Mouse (Mus musculus) forebrain, embryonic 12.5 days (tissue): ENCODE results near the gene Zfp112. TPM values are rescaled to one million over a fixed set of nuclear protein-coding genes. Genes with fewer than 3 reads are reported as not detected.
"Not testable (repeated sequence)": the region's sequence is repeated elsewhere in the genome, so short reads cannot be mapped to it uniquely, and the experiment has no call there.

Source experiments
- ATAC-seq: fragments of 200-750 bp; cut with Nextera tagmentation; 2 replicates; pipeline ENCODE4 v1.8.0; 2017; ENCODE audit warnings: moderate TSS enrichment; ENCODE audit not compliant: low FRiP score
- H3K27ac ChIP-seq: fragments of 300-500 bp; sonication (generic); 2 replicates; pipeline ENCODE4 v1.5.1; 2016; ENCODE audit warnings: mild to moderate bottlenecking
- H3K27me3 ChIP-seq: fragments of 300-500 bp; sonication (generic); 2 replicates; pipeline ENCODE4 v1.6.1; 2016; ENCODE audit warnings: mild to moderate bottlenecking
- H3K36me3 ChIP-seq: fragments of 300-500 bp; sonication (generic); replicated peaks from 2 replicates; pipeline ENCODE4 v1.6.1; 2016; ENCODE audit warnings: mild to moderate bottlenecking
- H3K4me1 ChIP-seq: fragments of 300-500 bp; sonication (generic); 2 replicates; pipeline ENCODE4 v1.6.1; 2016
- H3K4me2 ChIP-seq: fragments of 300-500 bp; sonication (generic); 2 replicates; pipeline ENCODE4 v1.6.1; 2016; ENCODE audit warnings: mild to moderate bottlenecking, moderate library complexity
- H3K4me3 ChIP-seq: fragments of 300-500 bp; sonication (generic); replicated peaks from 2 replicates; pipeline ENCODE4 v1.5.1; 2016; ENCODE audit warnings: mild to moderate bottlenecking
- H3K9ac ChIP-seq: fragments of 300-500 bp; sonication (generic); 2 replicates; pipeline ENCODE4 v1.6.1; 2016; ENCODE audit warnings: mild to moderate bottlenecking
- H3K9me3 ChIP-seq: fragments of 300-500 bp; sonication (generic); 2 replicates; pipeline ENCODE4 v1.6.1; 2016
- WGBS: fragments of 180-500 bp; shearing (Covaris S2); methylation state at CpG from one replicate; pipeline ENCODE4 v1.1.7; 2016; 5-methylcytosine and 5-hydroxymethylcytosine counted together
- polyA plus RNA-seq: library from polyadenylated mRNA; unstranded; fragments of >200 nt; fragmentation: Nextera tagmentation; extraction: Ambion mirVana; gene quantifications from 2 replicates; pipeline ENCODE4 v1.2.1, GENCODE M21; 2016

Gene Zfp112
- 7.3 and 7.7 TPM in 2 replicates for polyA plus RNA-seq

DNA sequence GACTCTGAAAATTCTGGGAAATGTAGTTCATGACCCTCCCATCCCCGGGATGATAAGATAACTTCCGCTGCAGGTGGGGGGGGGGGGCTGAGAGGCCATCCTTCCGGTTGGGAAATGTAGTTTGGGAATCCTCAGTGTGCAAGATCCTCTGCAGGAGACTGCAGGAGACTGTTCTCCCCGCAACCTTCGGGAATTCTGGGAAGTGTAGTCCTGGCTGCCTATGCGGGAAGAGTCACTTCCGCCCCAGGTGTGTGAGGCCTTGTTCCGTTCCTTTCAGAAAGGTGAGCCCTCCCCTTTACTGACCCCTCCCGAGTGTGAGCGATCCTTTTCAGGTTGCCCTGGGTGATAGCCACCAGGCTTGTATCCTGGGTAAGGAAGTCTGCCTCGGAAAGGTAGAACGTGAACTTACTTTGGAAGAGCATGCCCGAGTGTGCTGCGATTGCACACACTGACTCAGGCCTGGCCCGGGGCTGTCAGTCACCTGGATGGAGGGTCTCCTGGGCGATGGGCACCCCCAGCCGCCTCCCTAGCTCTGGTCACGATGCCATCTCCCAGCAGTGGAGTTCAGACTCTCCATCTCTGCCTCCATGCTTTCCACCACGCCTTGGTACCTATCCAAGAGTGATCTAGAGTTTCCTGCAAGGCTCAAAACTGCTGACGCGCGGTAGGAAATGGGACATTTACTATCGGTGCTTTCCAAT is at the start of gene Zfp112:
Gene Zfp112 (plus strand): TSS at position 159 of the 701 bp plus-strand sequence.
- Histone ChIP-seq H3K9me3 (peaks cover 27% of the 10 kb centered on the region), H3K4me2 (peak within 1 kb of the TSS; percentile 78), H3K9ac (peak within 1 kb of the TSS; percentile 68), H3K27ac (peak within 1 kb of the TSS; percentile 42; the same call in 1 of the 2 replicates), H3K4me3 (peak within 1 kb of the TSS; percentile 62), H3K36me3 (peaks cover 26% of the 10 kb centered on the region), H3K27me3 (no peaks in the 10 kb centered on the region), H3K4me1 (peaks cover 7% of the 10 kb centered on the region)
- 2% methylated on average over 23 of the region's 23 CpGs for WGBS
- ATAC-seq = peak; percentile 97

DNA sequence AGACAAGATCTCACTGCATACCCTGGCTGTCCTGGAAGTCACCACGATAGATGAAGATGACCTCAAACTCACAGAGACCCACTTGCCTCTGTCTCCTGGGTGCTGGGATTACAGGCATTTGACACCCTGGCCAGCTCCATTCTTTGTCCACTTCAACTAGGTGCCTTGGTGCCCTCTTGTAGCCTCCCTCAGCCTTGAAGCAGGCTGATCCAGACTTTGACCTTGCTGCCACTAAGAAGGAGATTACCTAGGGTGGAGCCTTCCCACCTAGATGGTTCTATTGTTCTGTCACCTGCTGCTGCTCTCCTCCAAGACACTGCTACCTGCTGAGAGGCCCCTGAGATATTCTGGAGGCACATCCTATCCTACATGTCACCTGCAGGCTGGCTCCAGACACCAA is 37.7 kb upstream of the Zfp112 start:
- not testable (repeated sequence) for H3K4me2 ChIP-seq, H3K27me3 ChIP-seq, H3K9me3 ChIP-seq, H3K36me3 ChIP-seq, ATAC-seq, H3K4me3 ChIP-seq, H3K9ac ChIP-seq, H3K4me1 ChIP-seq, H3K27ac ChIP-seq
- WGBS = 44% methylated on average over 1 of the region's 1 CpGs

DNA sequence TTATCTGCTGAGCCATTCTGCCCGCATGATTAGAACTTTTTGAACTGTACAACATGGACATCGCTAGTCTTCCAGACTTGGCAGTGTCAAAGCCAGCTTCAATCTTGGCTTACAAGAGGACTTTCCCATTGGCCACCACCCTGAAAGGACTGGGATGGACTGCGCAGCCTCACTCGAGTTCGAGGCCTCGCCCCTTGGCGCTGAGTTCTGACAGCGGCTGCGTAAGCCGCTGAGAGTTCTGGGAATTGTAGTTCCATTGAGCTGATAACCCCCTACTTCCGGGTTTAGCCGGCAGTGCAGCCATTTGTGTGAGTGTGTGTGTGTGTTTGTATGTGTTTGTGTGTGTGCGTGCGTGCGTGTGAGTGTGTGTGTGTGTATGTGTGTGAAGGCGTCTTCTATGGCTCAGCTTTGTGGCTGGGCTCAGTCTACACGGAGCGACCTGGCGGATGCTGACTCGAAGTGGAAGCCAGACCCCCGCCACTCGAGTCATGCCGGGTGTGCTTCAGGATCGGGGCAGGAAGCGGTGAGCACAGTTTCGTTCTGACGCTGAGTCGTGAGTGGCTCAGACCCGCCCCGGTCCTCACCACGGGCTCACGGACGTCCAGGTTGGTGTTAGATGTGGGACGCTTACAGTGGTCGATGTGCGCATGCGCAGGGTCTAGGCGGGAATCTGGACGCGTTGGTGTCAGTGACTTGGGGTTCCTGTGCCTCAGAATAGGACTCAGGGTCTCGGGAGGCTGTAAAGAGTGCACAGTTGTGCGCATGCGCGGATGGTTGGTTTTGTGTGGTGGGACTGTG is 30.3 kb upstream of the Zfp112 start, which contains the start of gene Zfp180:
Gene Zfp180 (plus strand): TSS at position 291 of the 798 bp plus-strand sequence.
- Histone ChIP-seq H3K9me3 (peaks cover 16% of the 10 kb centered on the region; the same call in 1 of the 2 replicates), H3K4me3 (peak within 1 kb of the TSS; percentile 71), H3K27me3 (no peaks in the 10 kb centered on the region), H3K4me1 (peaks cover 17% of the 10 kb centered on the region), H3K27ac (peak within 1 kb of the TSS; percentile 90), H3K4me2 (peak within 1 kb of the TSS; percentile 82), H3K9ac (peak within 1 kb of the TSS; percentile 64), H3K36me3 (peaks cover 19% of the 10 kb centered on the region)
- ATAC-seq = peak; percentile 96
- WGBS = 14% methylated on average over 44 of the region's 44 CpGs

DNA sequence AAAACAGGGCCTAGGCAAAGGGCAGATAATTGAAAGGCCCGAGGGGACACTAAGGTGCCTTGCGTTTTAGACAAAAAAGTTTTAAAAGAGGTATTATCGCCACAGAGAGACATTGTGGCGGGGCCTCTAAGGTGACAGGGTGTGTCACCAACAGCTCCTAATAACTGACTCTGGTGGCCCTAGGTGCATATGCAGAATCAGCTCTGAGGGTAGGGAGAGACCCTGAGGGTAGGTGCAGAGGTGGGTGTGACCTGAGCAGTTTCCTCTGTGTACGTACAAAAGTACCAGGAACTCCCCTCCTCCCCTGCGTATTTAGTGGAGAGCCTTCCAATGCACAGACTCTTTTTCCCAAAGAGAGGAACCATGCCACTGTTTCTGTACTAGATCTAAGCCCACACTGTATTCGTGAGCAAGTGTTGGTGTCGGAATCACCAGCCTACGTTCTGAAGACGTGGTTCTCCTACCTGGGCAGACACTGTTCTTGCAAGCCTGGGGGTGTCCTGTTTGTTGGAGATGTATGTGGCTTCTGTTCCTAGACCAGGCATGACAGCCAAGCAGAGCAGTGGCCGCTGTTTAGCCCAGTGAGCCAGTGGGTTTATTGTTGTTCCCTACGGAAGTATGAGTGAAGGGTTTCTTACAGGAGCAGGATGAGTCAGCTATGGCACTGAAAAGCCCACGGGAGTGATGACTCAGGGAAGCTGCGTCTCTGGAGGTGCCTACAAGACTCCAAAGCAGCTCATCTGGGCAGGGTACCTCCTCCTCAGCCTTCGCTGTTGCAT is 29.5 kb upstream of the Zfp112 start:
- Histone ChIP-seq H3K36me3 (peaks cover 27% of the 10 kb centered on the region), H3K27ac (peak overlapping the region; percentile 90), H3K27me3 (no peaks in the 10 kb centered on the region), H3K9me3 (peaks cover 19% of the 10 kb centered on the region), H3K4me1 (peaks cover 17% of the 10 kb centered on the region), H3K9ac (peak overlapping the region; percentile 64), H3K4me3 (peak overlapping the region; percentile 71), H3K4me2 (peak overlapping the region; percentile 82)
- WGBS = 61% methylated on average over 15 of the region's 15 CpGs
- peak; percentile 31 for ATAC-seq

DNA sequence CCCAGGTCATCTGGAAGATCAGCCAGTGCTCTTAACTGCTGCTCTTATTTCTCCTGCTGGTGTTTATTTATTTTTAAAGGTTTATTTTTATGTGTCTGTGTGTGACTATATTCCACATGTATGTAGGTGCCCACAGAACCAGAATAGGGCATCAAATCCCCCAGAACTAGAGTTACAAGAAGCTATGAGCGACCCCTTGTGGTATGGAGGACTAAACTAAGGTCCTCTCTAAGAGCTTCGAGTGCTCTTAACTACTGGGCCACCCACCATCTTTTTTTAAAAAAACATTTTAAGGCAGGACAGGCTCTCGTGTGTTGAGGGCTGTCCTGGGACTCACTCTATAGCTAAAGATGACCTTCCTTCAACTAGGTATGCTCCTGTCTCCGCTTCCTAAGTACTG is 25.2 kb upstream of the Zfp112 start:
- peaks cover 45% of the 10 kb centered on the region for H3K36me3 ChIP-seq

DNA sequence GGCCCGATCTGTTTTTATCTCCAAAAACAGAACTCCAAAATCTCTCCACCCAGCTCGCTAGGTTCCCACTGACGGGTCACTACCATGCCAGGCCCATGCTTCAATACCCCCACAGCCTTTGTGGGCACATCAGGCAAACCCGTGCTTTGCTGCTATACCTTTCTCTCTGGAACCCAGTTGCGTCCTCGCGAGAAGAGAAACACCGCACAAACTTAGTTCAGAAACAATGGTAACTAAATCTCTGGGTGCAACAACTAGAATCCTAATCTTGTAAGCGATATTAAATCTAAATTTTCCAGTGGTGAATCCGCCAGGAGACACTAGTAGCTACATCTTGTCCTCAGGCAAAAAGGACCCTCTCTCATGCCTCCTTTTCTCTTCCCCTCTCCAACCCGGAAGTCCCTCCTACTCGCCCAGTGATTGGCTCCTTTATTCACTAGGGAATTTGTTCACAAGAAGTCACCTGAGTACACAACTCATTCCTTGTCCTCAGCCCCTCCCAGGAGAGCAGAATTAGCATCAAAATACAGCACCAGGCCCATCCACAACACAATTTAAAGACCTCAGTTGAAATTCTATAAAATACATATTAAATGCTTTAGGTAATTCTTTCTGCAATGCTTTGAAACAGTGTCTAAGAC is 24.5 kb upstream of the Zfp112 start:
- no peak for ATAC-seq
- Histone ChIP-seq H3K9ac (no peak overlapping the region), H3K4me1 (peaks cover 10% of the 10 kb centered on the region), H3K4me2 (no peak overlapping the region), H3K36me3 (peaks cover 48% of the 10 kb centered on the region), H3K27me3 (no peaks in the 10 kb centered on the region), H3K9me3 (peaks cover 26% of the 10 kb centered on the region), H3K4me3 (no peak overlapping the region), H3K27ac (no peak overlapping the region)
- 95% methylated on average over 12 of the region's 12 CpGs for WGBS

More for the DNA sequence above, 25.2 kb upstream of the Zfp112 start:
- H3K9me3 ChIP-seq = peaks cover 25% of the 10 kb centered on the region
- no peak overlapping the region for H3K9ac ChIP-seq
- H3K4me2 ChIP-seq = no peak overlapping the region
- WGBS = 95% methylated on average over 4 of the region's 4 CpGs
- H3K4me1 ChIP-seq = peaks cover 14% of the 10 kb centered on the region
- no peaks in the 10 kb centered on the region for H3K27me3 ChIP-seq
- no peak for ATAC-seq
- H3K4me3 ChIP-seq = no peak overlapping the region
- H3K27ac ChIP-seq = no peak overlapping the region

DNA sequence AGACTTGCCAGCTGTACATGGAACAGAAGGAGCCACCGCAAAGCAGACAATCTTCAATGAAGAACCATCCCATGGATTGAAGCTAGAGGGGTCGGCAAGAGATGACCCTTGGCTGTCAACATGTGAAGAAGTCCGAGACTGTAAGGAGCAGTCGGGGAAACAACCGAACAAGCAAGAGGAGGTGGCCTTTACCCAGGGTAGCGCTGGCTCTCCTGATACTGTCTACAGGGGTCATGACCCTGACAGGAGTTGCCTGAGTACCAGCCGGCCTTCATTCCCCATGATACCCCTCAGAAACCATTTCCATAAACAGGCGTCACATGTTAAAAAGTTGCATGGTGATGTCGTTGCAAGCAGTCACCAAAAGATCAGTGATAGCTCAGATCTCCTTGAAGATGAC is 7.7 kb upstream of the Zfp112 start:
- no peaks in the 10 kb centered on the region for H3K27me3 ChIP-seq
- peaks cover 100% of the 10 kb centered on the region for H3K36me3 ChIP-seq
- H3K9me3 ChIP-seq = peaks cover 96% of the 10 kb centered on the region
- 94% methylated on average over 9 of the region's 9 CpGs for WGBS
- no peaks in the 10 kb centered on the region for H3K4me1 ChIP-seq
- ATAC-seq = no peak; the same call in 1 of the 2 replicates
- H3K27ac ChIP-seq = no peak overlapping the region
- no peak overlapping the region for H3K4me2 ChIP-seq
- no peak overlapping the region for H3K4me3 ChIP-seq
- H3K9ac ChIP-seq = no peak overlapping the region

DNA sequence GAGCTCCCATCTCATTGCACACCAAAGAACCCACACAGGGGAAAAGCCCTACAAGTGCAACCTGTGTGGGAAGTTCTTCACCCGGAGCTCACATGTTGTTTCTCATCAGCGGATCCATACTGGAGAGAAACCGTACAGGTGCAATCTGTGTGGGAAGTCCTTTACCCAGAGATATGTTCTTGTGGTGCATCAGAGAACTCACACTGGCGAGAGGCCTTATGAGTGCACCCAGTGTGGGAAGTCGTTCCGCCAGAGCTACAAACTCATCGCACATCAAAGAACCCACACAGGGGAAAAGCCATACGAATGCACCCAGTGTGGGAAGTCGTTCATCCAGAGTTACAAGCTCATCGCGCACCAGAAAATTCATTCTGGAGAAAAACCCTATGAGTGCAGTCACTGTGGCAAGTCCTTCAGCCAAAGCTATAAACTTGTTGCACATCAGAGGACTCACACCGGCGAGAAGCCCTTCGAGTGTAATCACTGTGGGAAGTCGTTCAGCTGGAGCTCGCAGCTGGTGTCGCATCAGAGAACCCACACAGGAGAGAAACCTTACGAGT is 6.9 kb upstream of the Zfp112 start:
- Histone ChIP-seq H3K27me3 (no peaks in the 10 kb centered on the region), H3K4me1 (no peaks in the 10 kb centered on the region), H3K36me3 (peaks cover 96% of the 10 kb centered on the region), H3K9ac (no peak overlapping the region), H3K9me3 (peaks cover 96% of the 10 kb centered on the region), H3K4me3 (no peak overlapping the region), H3K4me2 (no peak overlapping the region), H3K27ac (no peak overlapping the region)
- ATAC-seq = no peak
- 94% methylated on average over 18 of the region's 18 CpGs for WGBS

DNA sequence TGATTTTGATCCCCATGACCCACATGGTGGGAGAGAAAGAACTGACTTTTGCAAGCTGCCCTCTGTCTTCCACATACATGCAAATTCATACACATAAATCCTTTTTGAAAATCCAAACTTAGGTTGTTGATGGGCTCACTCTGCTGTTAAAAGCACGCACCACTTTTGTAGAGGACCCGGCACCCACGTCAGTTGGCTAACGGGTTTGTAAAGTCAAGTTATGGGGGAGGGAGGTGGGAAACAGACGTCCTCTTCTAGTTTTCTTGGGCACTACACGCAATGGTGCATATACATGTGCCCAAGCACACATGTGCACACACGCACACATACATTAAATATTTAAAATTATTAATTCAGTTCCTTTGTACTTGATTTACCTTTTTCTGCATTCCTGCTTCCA is 1.3 kb upstream of the Zfp112 start:
- no peak overlapping the region for H3K4me3 ChIP-seq
- no peak overlapping the region for H3K4me2 ChIP-seq
- H3K9me3 ChIP-seq = peaks cover 41% of the 10 kb centered on the region
- no peak overlapping the region for H3K9ac ChIP-seq
- no peak overlapping the region for H3K27ac ChIP-seq
- H3K4me1 ChIP-seq = peaks cover 7% of the 10 kb centered on the region
- 97% methylated on average over 7 of the region's 7 CpGs for WGBS
- H3K27me3 ChIP-seq = no peaks in the 10 kb centered on the region
- ATAC-seq = no peak
- H3K36me3 ChIP-seq = peaks cover 40% of the 10 kb centered on the region

DNA sequence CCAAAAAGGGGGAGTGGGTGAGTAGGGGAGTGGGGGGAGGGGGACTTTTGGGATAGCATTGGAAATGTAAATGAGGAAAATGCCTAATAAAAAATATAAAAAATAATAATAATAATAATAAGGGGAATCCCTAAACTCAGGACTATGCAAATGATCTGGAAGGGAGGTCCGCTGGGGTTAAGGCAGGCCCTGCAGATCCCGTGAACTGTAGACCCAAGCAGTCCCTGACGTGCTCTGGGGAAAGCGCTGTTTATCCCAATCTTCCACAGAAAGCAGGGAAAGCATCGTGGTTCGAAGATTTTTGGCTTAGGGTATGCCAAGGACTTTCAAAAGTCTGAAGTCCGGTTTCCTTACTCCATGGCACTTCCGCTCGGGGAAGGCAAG is 350 bp upstream of the Zfp112 start:
- Histone ChIP-seq H3K4me2 (peak overlapping the region; percentile 78), H3K27ac (no peak overlapping the region), H3K36me3 (peaks cover 31% of the 10 kb centered on the region), H3K9me3 (peaks cover 32% of the 10 kb centered on the region), H3K4me3 (peak overlapping the region; percentile 62), H3K27me3 (no peaks in the 10 kb centered on the region), H3K9ac (0 out of 2 replicates have a peak overlapping the region, but pooled peaks have one; percentile 33), H3K4me1 (peaks cover 7% of the 10 kb centered on the region)
- WGBS = 4% methylated on average over 9 of the region's 9 CpGs
- peak; percentile 80 for ATAC-seq

DNA sequence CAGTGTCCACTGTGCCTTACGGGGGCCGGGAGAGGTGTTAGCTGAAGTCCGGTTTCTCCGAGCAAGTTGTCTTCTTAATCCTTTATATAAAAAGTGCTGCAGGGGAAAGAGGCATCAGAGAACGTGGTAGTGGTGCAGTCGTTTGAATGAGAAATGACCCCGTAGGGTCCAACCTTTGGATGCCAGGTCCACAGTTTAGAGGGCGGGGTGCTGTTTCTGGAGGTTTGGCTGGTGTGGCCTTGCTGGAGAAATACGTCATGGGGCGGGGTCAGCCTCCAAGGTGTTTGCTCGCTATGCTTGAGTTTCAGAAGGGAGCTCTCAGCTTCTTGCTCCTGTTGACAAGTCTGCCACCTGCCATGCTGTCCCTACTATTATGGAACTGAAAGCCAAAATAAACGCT is 887 bp downstream of the Zfp112 start:
- Histone ChIP-seq H3K36me3 (peaks cover 19% of the 10 kb centered on the region), H3K27me3 (no peaks in the 10 kb centered on the region), H3K27ac (peak overlapping the region; percentile 42; the same call in 1 of the 2 replicates), H3K4me2 (peak overlapping the region; percentile 78), H3K4me3 (peak overlapping the region; percentile 62), H3K9ac (peak overlapping the region; percentile 68), H3K9me3 (peaks cover 20% of the 10 kb centered on the region), H3K4me1 (peaks cover 7% of the 10 kb centered on the region)
- peak; percentile 20; the same call in 1 of the 2 replicates for ATAC-seq
- 15% methylated on average over 12 of the region's 12 CpGs for WGBS
